Mouse (Mus musculus): ENCODE measurements around the gene Amdhd1. TPM values are rescaled to one million over a fixed set of nuclear protein-coding genes. Genes with fewer than 3 reads are reported as not detected.
"Not testable (repeated sequence)": the region's sequence is repeated elsewhere in the genome, so short reads cannot be mapped to it uniquely, and the experiment has no call there.

Amdhd1 gene
- total RNA-seq (2014; fragmentation: Nextera tagmentation) (not detected in 2 replicates), total RNA-seq (2017) (not detected in 2 replicates)

- ATAC-seq (replicated peaks; ENCODE audit: low FRiP score, low TSS enrichment, poor library complexity, severe bottlenecking): peak; percentile 98
Observed at GRCm38 (mm10) chr10:93539775-93540430, at the start of gene Amdhd1. Gene Amdhd1, minus strand, starts transcription at chr10:93540033.

DNA sequence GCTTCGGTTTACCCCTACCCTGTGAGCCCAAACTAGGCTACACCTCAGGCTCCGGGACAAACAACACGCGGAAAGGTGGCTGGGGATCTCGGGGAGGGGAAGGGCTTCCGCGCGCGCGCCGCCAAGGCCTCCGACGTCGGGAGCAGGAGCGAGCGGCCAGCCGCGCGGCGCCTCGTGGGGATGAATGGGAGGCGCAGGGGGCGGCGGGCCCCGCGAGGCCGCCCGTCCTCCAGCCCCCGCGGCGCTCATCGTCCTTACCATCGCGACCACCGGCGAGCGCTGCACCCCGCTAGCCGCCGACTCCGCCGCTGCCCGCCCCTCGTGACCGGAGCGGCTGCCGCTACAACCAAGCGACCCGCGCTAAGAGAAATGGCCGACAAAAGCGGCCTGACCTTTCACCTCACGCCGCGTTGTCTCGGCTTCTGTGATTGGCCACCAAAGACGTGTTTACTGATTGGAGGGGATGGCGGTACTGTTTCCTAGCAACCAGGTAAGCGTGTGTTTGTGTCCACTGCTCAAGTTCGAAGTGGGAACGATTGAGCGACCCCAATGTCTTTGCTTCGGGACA lies 49.5 kb upstream of the Amdhd1 start, which contains the start of gene Snrpf:
Gene Snrpf (minus strand): TSS at position 426 of the 568 bp plus-strand sequence.
- peak; percentile 79 for ATAC-seq (replicated peaks; ENCODE audit: low FRiP score, low TSS enrichment, poor library complexity, severe bottlenecking)

DNA sequence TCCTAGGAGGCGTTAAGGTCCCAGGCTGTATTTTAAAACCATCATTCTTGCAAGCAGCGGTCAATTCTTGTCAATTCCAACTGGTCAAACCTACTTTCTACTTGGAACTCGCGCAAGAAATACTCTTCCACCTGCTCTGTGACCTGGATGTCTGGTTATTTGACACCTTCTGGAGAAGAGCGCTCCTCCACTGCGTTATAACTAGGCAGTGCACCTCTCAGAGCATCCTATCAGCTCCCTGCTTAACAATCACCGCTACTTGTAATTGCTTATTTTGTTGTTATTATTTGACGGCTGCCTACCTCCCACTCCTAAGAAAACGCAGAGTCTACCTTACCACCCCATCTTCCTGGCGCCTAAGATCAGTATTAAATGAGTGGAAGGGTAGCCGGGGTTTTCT lies 49.0 kb upstream of the Amdhd1 start:
- ATAC-seq (replicated peaks; ENCODE audit: low FRiP score, low TSS enrichment, poor library complexity, severe bottlenecking): peak; percentile 16; the same call in 1 of the 2 replicates

DNA sequence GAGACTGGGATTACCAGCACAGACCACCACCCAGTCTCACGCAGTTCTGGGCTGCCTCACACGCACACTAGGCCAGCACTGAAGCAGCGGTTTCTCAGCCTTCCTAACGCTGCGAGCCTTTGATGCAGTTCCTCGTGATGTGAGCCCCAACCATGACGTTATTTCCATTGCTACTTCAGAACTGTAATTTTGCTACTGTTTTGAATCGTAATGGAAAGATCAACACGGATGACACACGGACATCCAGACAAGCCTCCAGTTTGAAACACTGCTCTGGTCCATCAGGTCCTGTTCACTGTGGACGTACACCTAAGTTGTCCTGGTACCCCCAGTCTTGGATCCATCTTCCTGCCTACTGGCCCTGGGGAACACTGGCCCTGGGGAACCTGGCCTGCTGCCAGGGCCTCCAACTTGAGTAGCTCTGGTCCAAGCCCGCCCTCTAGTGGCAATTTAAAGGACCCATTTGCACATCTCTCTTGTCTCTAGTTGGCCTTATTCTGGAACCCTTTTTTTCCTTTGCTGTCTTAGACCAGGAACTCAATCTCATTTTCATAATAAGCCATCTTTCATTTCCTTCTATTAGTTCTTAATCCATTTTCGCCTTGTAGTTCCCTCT lies 37.5 kb upstream of the Amdhd1 start:
- peak; percentile 77 for ATAC-seq (replicated peaks; ENCODE audit: low FRiP score, low TSS enrichment, poor library complexity, severe bottlenecking)

- ATAC-seq (replicated peaks; ENCODE audit: low FRiP score, low TSS enrichment, poor library complexity, severe bottlenecking): no peak
Observed at GRCm38 (mm10) chr10:93575960-93576359, 36.1 kb upstream of the Amdhd1 start.

DNA sequence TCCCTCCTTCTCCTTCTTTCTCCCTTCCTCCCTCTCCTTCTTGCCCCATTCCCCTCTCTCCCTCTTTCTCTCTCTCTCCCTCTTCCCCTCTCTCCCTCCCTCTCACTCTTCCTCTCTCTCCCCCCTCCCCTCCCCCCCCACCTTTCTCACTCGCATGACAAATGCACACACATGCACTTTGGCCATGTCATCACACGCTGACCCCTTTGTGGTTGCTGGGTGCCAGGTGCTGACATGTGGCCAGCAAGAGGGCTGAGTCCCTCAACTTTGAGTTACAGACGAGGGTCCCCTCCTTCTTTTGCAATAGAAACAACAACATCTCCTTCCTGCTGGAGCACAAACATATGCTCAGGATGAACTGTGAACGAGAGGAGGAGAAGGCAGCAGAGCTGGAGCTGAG lies 35.1 kb upstream of the Amdhd1 start:
- ATAC-seq (replicated peaks; ENCODE audit: low FRiP score, low TSS enrichment, poor library complexity, severe bottlenecking): no peak

GRCm38 (mm10) chr10:93572209-93572608 lies 32.4 kb upstream of the Amdhd1 start:
- no peak for ATAC-seq (replicated peaks; ENCODE audit: low FRiP score, low TSS enrichment, poor library complexity, severe bottlenecking)

GRCm38 (mm10) chr10:93568671-93569070 lies 28.8 kb upstream of the Amdhd1 start:
- ATAC-seq (replicated peaks; ENCODE audit: low FRiP score, low TSS enrichment, poor library complexity, severe bottlenecking): no peak

GRCm38 (mm10) chr10:93567841-93568566 lies 28.2 kb upstream of the Amdhd1 start:
- ATAC-seq (replicated peaks; ENCODE audit: low FRiP score, low TSS enrichment, poor library complexity, severe bottlenecking): no peak

- no peak for ATAC-seq (replicated peaks; ENCODE audit: low FRiP score, low TSS enrichment, poor library complexity, severe bottlenecking)
Observed at GRCm38 (mm10) chr10:93567066-93567465, 27.2 kb upstream of the Amdhd1 start.

GRCm38 (mm10) chr10:93564518-93565090 lies 24.8 kb upstream of the Amdhd1 start:
- no peak for ATAC-seq (replicated peaks; ENCODE audit: low FRiP score, low TSS enrichment, poor library complexity, severe bottlenecking)

DNA sequence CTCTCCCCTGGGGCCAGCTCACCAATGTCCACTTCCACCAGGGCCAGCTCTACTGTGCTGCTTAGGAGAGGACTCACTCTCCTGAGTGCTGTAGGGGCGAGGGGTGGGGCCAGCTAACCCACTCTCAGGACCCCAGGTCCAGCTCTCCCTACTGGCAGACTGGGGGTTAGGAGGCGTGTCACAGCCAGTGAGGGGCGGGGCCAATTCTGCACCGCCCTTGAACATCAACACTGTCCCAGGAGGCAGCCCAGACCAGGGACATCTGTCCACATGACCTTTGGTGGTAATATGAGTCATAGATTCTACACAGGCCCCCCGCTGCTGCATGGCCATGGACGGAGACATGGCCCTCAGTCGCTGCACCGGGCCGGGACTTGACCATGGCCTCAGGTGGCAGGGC lies 20.0 kb upstream of the Amdhd1 start:
- ATAC-seq (replicated peaks; ENCODE audit: low FRiP score, low TSS enrichment, poor library complexity, severe bottlenecking): no peak

GRCm38 (mm10) chr10:93557971-93558370 lies 18.1 kb upstream of the Amdhd1 start:
- not testable (repeated sequence) for ATAC-seq (replicated peaks; ENCODE audit: low FRiP score, low TSS enrichment, poor library complexity, severe bottlenecking)

- ATAC-seq (replicated peaks; ENCODE audit: low FRiP score, low TSS enrichment, poor library complexity, severe bottlenecking): no peak
Observed at GRCm38 (mm10) chr10:93552596-93552995, 12.8 kb upstream of the Amdhd1 start.

DNA sequence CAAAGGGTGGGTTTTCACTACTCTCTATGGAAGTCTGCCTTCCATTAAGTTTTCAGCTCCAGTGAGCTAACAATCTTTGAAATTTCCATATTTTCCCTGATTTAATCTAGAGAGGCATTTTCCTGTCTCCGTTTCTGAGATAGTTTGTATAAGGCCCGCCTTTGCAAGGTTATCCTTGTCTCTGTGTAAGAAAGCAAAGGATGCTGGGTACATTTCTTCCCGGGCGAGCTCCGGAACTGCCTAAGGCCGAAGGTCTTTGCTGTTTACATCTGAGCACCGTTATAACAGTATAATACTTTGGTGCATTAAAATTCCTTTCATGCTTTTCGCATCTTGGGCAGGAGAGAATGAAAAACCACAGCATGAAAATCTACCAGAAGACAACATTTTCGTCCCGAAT lies 10.0 kb upstream of the Amdhd1 start:
- no peak for ATAC-seq (replicated peaks; ENCODE audit: low FRiP score, low TSS enrichment, poor library complexity, severe bottlenecking)

DNA sequence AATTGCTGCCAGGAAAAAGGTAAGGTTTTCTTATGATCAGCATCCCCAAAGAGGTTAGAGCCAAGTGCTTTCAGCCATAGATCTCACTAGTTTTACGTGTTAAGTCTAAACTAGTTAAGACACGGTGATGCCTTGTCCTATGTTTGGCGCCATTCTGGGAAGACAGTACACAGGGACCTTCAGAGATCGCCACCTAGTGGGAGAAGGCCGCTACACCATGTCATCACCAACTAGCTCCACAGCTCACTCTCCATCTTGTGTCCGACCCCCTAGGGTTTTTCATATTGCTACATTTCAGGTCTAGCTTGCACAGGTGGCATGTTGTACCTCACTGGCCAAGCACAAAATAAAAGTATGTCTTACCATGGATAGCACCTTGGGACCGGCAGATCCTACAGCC lies 9.2 kb upstream of the Amdhd1 start:
- peak; percentile 93 for ATAC-seq (replicated peaks; ENCODE audit: low FRiP score, low TSS enrichment, poor library complexity, severe bottlenecking)

DNA sequence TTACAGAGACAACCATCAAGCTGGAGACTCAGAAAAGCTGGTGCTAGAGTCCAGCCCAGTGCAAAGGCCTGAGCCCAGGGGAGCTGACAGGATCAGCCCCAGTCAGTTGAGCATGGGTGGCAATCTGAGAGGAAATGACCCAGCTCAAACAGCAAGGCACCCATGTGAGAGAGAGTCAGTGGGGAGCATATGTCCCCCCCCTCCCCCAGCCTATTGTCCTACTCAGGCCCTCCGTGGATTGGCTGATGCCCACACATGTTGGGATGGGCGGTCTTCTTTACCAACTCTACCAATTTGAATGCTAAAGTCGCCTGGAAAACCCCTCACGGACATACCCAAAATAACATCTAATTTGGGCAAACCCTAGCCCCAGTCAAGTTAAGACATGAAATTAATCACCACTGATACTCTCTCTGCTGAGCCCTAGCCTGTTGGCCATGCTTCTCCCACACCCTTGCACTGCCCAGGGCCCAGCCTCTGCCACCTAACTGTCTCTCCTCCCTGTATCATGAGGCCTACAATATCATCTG lies 8.0 kb upstream of the Amdhd1 start:
- ATAC-seq (replicated peaks; ENCODE audit: low FRiP score, low TSS enrichment, poor library complexity, severe bottlenecking): no peak

GRCm38 (mm10) chr10:93544172-93544571 lies 4.3 kb upstream of the Amdhd1 start:
- no peak for ATAC-seq (replicated peaks; ENCODE audit: low FRiP score, low TSS enrichment, poor library complexity, severe bottlenecking)

DNA sequence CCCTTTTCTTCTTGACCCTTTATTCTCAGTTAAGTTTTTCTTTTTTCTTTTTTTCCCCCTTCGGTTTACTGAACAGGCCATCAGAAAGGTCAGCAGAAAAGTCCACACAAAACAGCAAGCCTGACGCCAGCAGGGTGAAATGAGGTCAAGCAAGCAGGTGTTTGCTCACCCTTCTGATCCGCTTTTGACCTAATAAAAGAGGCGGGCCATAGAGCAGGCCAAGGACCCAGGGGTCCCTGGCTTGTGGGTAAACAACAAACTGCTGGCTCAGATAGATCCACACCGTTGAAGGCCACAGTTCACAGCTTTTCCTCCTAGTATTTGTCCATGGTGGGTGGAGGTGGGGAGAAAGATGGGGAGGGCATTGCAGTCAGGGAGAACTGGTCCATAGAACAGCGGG lies 3.3 kb upstream of the Amdhd1 start:
- no peak for ATAC-seq (replicated peaks; ENCODE audit: low FRiP score, low TSS enrichment, poor library complexity, severe bottlenecking)

DNA sequence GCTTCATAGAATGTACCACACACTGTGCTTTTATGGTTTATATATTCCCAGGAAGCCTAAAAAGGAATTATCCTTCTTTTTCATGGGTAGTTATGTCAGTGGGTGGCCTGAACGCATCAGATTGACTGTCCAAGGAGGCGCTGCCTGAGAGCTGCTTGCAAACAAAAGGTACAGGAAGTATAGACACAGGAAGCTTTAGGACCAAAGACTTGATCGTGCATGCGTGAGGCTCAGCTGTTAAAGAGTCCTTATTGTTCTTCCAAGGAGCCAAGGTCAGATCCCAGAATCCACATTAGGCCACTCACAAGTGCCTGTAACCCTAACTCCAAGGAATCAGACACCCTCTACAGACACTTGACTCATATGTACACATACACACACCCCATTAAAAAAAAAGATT lies 2.5 kb upstream of the Amdhd1 start:
- ATAC-seq (replicated peaks; ENCODE audit: low FRiP score, low TSS enrichment, poor library complexity, severe bottlenecking): no peak
